Mouse (Mus musculus): ENCODE results near the gene Tspan5. TPM values are rescaled to one million over a fixed set of nuclear protein-coding genes. Genes with fewer than 3 reads are reported as not detected.
A peak's percentile ranks its signal among the peaks of the same experiment; 100 is the strongest.

Gene Tspan5
- total and polyA plus RNA-seq, 2 experiments = 0.48 to 0.65 TPM

DNA sequence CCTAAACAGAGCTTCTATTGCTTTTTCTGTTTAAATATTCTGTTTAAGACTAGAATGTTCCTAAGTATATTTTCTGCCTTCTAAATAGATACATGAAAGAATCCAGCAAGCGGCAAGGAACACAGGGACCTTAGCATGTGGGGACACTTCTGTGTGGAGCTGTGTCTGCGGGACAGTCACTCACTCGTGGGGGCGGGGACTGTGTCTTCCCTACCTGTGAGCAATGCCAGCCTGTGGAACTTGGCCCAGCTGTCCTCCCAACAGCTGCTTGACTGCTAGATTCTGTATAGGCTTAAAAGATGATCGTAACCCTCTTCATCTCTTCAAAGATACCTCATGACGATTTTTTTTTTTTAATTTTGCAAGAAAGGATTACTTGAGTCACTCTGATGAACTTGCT is 133.9 kb downstream of the Tspan5 start:
- no peaks in the 10 kb centered on the region for H3K36me3 ChIP-seq (ENCODE audit: control insufficient read depth, insufficient read depth, low read length)
- H3K27me3 ChIP-seq (ENCODE audit: control insufficient read depth, insufficient read depth, low read length) = no peaks in the 10 kb centered on the region
- no peak overlapping the region for H3K27ac ChIP-seq (replicated peaks; ENCODE audit: insufficient read depth, low read depth, low read length)
- H3K79me2 ChIP-seq (ENCODE audit: control insufficient read depth, insufficient read depth, low read length) = no peaks in the 10 kb centered on the region
- H3K4me1 ChIP-seq (ENCODE audit: control insufficient read depth, insufficient read depth, low read length) = no peaks in the 10 kb centered on the region
- no peak overlapping the region for H3K4me3 ChIP-seq (ENCODE audit: insufficient read depth, low read depth, low read length)
- no peak for DNase-seq (ENCODE audit: extremely low read depth, low read depth, low spot score)
- no peak for TF ChIP-seq POLR2A (IDR thresholded peaks at IDR 0.05; ENCODE audit: extremely low read depth, insufficient read depth, low read length)
- 93% methylated on average over 6 of the region's 6 CpGs for WGBS
- no peak overlapping the region for H3K9ac ChIP-seq (ENCODE audit: low read depth, low read length)

DNA sequence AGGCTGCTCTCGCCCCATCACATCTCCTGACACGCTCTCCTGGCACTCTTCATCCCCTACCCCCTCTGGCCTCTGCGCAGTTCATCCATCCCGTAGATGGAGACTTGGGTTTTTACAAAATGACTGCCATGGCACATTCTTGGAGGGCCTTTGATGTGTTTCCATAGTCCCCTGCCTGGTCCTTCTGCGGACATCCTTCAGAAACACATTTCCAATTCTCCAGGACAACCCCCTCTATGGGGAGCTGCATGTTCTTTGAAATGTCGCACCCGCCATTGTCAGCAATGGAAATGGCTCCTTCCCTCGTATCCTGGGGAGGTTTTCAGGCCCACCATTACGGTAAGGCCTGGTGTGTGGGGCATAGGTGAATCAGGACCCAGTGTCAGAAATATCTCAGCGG is 134.4 kb downstream of the Tspan5 start:
- Histone ChIP-seq H3K27ac (replicated peaks; ENCODE audit: insufficient read depth, low read depth, low read length) (no peak overlapping the region), H3K27me3 (ENCODE audit: control insufficient read depth, insufficient read depth, low read length) (no peaks in the 10 kb centered on the region), H3K4me3 (ENCODE audit: insufficient read depth, low read depth, low read length) (no peak overlapping the region), H3K4me1 (ENCODE audit: control insufficient read depth, insufficient read depth, low read length) (no peaks in the 10 kb centered on the region), H3K9ac (ENCODE audit: low read depth, low read length) (no peak overlapping the region), H3K36me3 (ENCODE audit: control insufficient read depth, insufficient read depth, low read length) (no peaks in the 10 kb centered on the region), H3K79me2 (ENCODE audit: control insufficient read depth, insufficient read depth, low read length) (no peaks in the 10 kb centered on the region)
- TF ChIP-seq POLR2A (IDR thresholded peaks at IDR 0.05; ENCODE audit: extremely low read depth, insufficient read depth, low read length) = no peak
- TF ChIP-seq CTCF (IDR thresholded peaks at IDR 0.05; ENCODE audit: low read depth, low read length) = no peak
- 96% methylated on average over 10 of the region's 10 CpGs for WGBS
- DNase-seq (ENCODE audit: extremely low read depth, low read depth, low spot score) = no peak

DNA sequence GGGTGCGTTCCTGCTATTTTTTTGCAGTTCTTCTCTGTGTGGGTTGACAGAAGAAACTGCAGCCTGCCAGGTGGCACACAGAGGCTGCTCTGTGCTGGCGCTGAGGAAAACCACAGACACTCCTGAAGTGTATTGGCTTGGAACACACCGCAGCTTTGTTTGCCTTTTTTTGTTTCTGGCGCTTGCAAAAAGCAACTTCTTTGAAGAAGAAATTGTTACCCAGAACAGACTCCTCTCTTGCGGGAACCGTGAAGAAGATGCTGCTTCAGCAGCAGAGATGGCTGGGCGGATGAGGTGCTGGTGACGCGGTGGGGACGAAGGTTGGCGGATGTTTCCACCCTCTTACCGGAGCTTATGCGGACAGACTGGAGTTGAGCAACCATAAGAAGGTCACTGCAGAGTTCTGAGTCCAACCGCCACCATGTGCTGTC is 135.0 kb downstream of the Tspan5 start:
- no peak overlapping the region for H3K9ac ChIP-seq (ENCODE audit: low read depth, low read length)
- H3K4me1 ChIP-seq (ENCODE audit: control insufficient read depth, insufficient read depth, low read length) = no peaks in the 10 kb centered on the region
- no peaks in the 10 kb centered on the region for H3K27me3 ChIP-seq (ENCODE audit: control insufficient read depth, insufficient read depth, low read length)
- TF ChIP-seq POLR2A (IDR thresholded peaks at IDR 0.05; ENCODE audit: extremely low read depth, insufficient read depth, low read length) (no peak), CTCF (IDR thresholded peaks at IDR 0.05; ENCODE audit: low read depth, low read length) (no peak)
- H3K36me3 ChIP-seq (ENCODE audit: control insufficient read depth, insufficient read depth, low read length) = no peaks in the 10 kb centered on the region
- peak overlapping the region; percentile 19; the same call in 1 of the 2 replicates for H3K27ac ChIP-seq (replicated peaks; ENCODE audit: insufficient read depth, low read depth, low read length)
- peak overlapping the region; percentile 24; the same call in 1 of the 2 replicates for H3K4me3 ChIP-seq (ENCODE audit: insufficient read depth, low read depth, low read length)
- WGBS = 75% methylated on average over 14 of the region's 14 CpGs
- DNase-seq (ENCODE audit: extremely low read depth, low read depth, low spot score) = no peak
- H3K79me2 ChIP-seq (ENCODE audit: control insufficient read depth, insufficient read depth, low read length) = no peaks in the 10 kb centered on the region

DNA sequence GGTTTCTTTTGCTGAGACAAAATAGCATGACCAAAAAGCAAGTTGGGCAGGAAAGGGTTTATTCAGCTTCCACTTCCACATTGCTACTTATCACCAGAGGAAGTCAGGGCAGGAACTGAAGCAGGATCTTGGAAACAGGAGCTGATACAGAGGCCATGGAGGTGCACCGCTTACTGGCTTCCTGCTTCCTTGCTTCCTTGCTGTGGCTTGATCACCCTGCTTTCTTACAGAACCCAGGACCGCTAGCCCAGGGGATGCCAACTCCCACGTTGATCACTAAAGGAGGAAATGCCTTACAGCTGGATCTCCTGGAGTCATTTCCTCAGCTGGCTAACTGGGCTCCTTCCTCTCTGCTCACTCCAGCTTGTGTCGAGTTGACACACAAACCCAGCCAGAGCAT is 135.7 kb downstream of the Tspan5 start:
- Histone ChIP-seq H3K9ac (ENCODE audit: low read depth, low read length) (no peak overlapping the region), H3K4me1 (ENCODE audit: control insufficient read depth, insufficient read depth, low read length) (no peaks in the 10 kb centered on the region), H3K79me2 (ENCODE audit: control insufficient read depth, insufficient read depth, low read length) (no peaks in the 10 kb centered on the region), H3K27me3 (ENCODE audit: control insufficient read depth, insufficient read depth, low read length) (no peaks in the 10 kb centered on the region), H3K36me3 (ENCODE audit: control insufficient read depth, insufficient read depth, low read length) (no peaks in the 10 kb centered on the region), H3K27ac (replicated peaks; ENCODE audit: insufficient read depth, low read depth, low read length) (no peak overlapping the region; the same call in 1 of the 2 replicates), H3K4me3 (ENCODE audit: insufficient read depth, low read depth, low read length) (no peak overlapping the region)
- TF ChIP-seq CTCF (IDR thresholded peaks at IDR 0.05; ENCODE audit: low read depth, low read length) = no peak
- no peak for TF ChIP-seq POLR2A (IDR thresholded peaks at IDR 0.05; ENCODE audit: extremely low read depth, insufficient read depth, low read length)
- 57% methylated on average over 4 of the region's 4 CpGs for WGBS
- DNase-seq (ENCODE audit: extremely low read depth, low read depth, low spot score) = peak; percentile 6

DNA sequence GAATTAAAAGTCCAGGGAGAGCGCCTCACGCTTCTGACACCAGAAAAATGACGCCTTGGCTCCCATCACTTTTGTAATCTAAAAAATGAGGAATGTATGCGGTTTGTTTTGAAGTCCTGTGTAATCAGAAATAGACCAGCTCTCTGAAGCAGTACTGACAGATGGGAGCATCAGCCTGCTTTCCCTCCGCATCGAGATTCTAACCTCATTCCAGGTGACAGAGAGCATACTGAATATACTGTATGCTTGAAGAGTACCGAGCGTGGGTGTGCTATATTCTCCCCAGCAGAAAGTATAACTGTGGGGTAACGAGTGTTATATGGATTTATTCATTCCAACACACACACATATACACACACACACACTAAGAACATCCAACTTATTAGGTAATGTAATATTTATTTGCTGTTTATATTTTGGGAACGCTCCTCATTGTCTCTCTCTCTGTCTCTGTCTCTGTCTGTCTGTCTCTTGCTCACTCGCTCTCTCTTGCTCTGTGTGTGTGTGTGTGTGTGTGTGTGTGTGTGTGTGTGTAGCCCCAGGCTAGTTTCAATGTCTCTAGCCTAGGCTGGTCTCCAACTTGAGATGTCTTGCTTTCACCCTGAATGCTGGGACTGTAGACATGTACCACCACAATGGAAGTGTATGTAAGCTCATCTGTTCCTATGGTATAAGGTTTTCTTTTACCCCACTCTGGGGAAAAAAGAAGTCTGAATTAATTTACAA is 139.2 kb downstream of the Tspan5 start:
- H3K27ac ChIP-seq (replicated peaks; ENCODE audit: insufficient read depth, low read depth, low read length) = no peak overlapping the region
- DNase-seq (ENCODE audit: extremely low read depth, low read depth, low spot score) = no peak
- no peak overlapping the region for H3K9ac ChIP-seq (ENCODE audit: low read depth, low read length)
- no peaks in the 10 kb centered on the region for H3K4me1 ChIP-seq (ENCODE audit: control insufficient read depth, insufficient read depth, low read length)
- H3K36me3 ChIP-seq (ENCODE audit: control insufficient read depth, insufficient read depth, low read length) = no peaks in the 10 kb centered on the region
- 88% methylated on average over 11 of the region's 11 CpGs for WGBS
- no peak overlapping the region for H3K4me3 ChIP-seq (ENCODE audit: insufficient read depth, low read depth, low read length)
- no peaks in the 10 kb centered on the region for H3K79me2 ChIP-seq (ENCODE audit: control insufficient read depth, insufficient read depth, low read length)
- H3K27me3 ChIP-seq (ENCODE audit: control insufficient read depth, insufficient read depth, low read length) = no peaks in the 10 kb centered on the region
- TF ChIP-seq CTCF (IDR thresholded peaks at IDR 0.05; ENCODE audit: low read depth, low read length) = no peak
- TF ChIP-seq POLR2A (IDR thresholded peaks at IDR 0.05; ENCODE audit: extremely low read depth, insufficient read depth, low read length) = no peak

DNA sequence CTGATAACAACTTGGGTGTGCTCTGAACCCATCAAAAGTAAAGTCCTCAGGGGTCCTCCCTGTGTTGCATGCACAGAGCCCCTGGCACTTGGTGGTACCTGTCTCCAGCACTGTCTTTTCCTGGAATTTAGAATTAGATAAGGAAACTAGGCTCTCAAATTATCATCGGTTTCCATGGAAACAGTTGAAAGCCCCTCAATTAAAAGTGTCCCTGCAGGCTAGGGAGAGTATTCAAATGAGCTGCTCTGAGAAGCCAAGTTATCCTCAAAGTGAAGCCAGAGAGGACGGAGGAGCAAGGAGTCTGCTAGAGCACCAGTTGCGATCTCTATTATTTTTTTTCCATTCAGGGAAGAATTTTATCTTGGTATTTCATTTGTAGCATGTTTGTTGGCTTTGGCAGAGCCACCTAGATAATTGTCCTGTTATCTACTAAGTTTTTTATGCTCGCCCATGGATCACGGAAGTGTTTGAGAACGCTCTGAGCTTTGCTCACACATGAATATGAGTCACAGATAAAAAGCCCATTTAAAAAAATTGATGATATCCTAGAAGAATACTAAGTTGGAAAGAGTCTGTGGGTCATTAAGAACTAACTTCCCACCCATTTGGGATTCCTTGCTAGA is 139.8 kb downstream of the Tspan5 start:
- H3K4me1 ChIP-seq (ENCODE audit: control insufficient read depth, insufficient read depth, low read length) = no peaks in the 10 kb centered on the region
- no peaks in the 10 kb centered on the region for H3K36me3 ChIP-seq (ENCODE audit: control insufficient read depth, insufficient read depth, low read length)
- WGBS = 67% methylated on average over 6 of the region's 6 CpGs
- TF ChIP-seq CTCF (IDR thresholded peaks at IDR 0.05; ENCODE audit: low read depth, low read length) (no peak), POLR2A (IDR thresholded peaks at IDR 0.05; ENCODE audit: extremely low read depth, insufficient read depth, low read length) (no peak)
- H3K4me3 ChIP-seq (ENCODE audit: insufficient read depth, low read depth, low read length) = no peak overlapping the region
- no peak overlapping the region for H3K27ac ChIP-seq (replicated peaks; ENCODE audit: insufficient read depth, low read depth, low read length)
- no peaks in the 10 kb centered on the region for H3K27me3 ChIP-seq (ENCODE audit: control insufficient read depth, insufficient read depth, low read length)
- no peaks in the 10 kb centered on the region for H3K79me2 ChIP-seq (ENCODE audit: control insufficient read depth, insufficient read depth, low read length)
- no peak overlapping the region for H3K9ac ChIP-seq (ENCODE audit: low read depth, low read length)
- no peak for DNase-seq (ENCODE audit: extremely low read depth, low read depth, low spot score)

Measured in liver, adult 2 months (tissue).